Mouse (Mus musculus): Measurements from ENCODE around the gene Sdsl. TPM values are rescaled to one million over a fixed set of nuclear protein-coding genes. Genes with fewer than 3 reads are reported as not detected.
A peak's percentile ranks its signal among the peaks of the same experiment; 100 is the strongest.

Sdsl gene
- polyA plus RNA-seq, 1 experiment from 2014 or later = 18.1 TPM

DNA sequence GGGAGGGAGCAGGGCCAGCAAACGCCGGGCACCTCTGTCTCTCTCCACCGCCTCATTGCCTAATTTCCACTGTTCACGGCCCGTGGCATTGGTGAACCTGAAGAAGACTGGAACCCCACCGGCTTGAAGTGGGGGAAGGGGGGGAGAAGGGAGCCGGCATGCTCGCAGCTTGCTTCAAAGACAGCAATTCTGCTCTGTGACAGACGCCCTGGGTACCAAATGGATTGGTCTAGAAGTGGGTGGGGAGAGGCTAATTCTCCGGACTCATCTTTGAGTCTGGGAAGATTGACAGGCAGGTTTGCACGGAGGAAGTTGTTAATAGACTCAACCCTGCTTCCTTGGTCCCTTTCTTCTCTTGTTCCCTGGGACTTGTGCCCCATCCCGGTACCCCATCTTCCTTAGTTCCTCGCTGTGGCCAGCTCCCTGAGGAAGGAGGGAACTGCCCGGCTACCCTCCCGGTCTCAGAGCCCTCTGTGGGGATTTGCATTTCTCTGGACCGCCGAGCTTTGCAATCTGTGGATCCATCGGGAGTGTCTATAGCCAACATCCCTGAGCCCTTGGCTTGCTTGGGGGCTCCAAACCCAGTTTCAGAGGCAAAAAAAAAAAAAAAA, 35.6 kb downstream of the Sdsl start:
- no peak for ATAC-seq (replicated peaks; ENCODE audit: extremely low read depth, insufficient read depth, low FRiP score)
- peaks cover 91% of the 10 kb centered on the region for H3K27me3 ChIP-seq (ENCODE audit: control insufficient read depth, insufficient read depth, low read length)
- no peak overlapping the region for H3K27ac ChIP-seq (ENCODE audit: low read length)
- H3K4me1 ChIP-seq (ENCODE audit: control insufficient read depth, insufficient read depth, low read length) = peaks cover 7% of the 10 kb centered on the region
- H3K4me3 ChIP-seq (ENCODE audit: low read length) = no peak overlapping the region
- H3K9me3 ChIP-seq (replicated peaks; ENCODE audit: control insufficient read depth, low read length) = no peaks in the 10 kb centered on the region
- H3K36me3 ChIP-seq (ENCODE audit: control insufficient read depth, insufficient read depth) = no peaks in the 10 kb centered on the region
- no peak overlapping the region for H3K9ac ChIP-seq (ENCODE audit: low read length)
- WGBS = under 1% methylated on average over 18 of the region's 18 CpGs
- H3K4me2 ChIP-seq (ENCODE audit: low read depth, low read length) = no peak overlapping the region

DNA sequence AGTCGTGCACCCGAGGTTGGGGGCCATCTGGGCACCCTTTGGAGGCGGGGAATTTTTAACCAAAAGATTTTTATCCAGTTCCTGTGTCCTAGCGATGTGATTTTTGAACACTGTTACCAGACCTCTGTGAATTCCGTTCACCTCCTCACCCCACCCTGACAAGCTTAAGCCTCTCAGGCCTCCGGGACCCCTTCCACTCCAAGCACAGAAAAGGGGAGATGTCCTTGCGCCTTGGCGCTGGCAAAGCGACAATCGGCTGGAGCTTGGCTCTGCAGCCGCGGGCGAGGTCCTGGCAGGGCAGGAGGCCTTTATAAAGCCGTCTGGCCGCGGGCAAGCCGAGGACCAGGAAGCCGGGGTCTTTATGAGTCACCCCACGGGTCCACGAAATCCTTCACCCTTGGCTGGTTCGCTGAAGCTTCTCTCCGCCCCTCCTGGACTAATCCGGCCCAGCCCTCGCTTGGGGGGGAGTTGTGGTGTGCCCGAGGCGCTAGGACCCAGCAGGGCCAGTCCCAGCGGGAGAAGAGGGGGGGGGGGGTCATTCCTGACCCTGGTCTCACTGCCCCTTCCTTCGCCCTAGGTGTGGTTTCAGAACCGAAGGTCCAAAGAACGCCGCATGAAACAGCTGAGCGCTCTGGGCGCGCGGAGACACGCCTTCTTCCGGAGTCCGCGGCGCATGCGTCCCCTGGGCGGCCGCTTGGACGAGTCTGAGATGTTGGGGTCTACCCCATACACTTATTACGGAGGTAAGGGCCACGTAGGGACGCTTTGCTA, 36.7 kb downstream of the Sdsl start:
- no peak for ATAC-seq (replicated peaks; ENCODE audit: extremely low read depth, insufficient read depth, low FRiP score)
- Histone ChIP-seq H3K4me1 (ENCODE audit: control insufficient read depth, insufficient read depth, low read length) (peaks cover 7% of the 10 kb centered on the region), H3K4me3 (ENCODE audit: low read length) (peak overlapping the region; percentile 49), H3K36me3 (ENCODE audit: control insufficient read depth, insufficient read depth) (no peaks in the 10 kb centered on the region), H3K9me3 (replicated peaks; ENCODE audit: control insufficient read depth, low read length) (no peaks in the 10 kb centered on the region), H3K9ac (ENCODE audit: low read length) (peak overlapping the region; percentile 0; the same call in 1 of the 2 replicates), H3K27me3 (ENCODE audit: control insufficient read depth, insufficient read depth, low read length) (peaks cover 97% of the 10 kb centered on the region), H3K27ac (ENCODE audit: low read length) (no peak overlapping the region), H3K4me2 (ENCODE audit: low read depth, low read length) (peak overlapping the region; percentile 61)
- under 1% methylated on average over 46 of the region's 47 CpGs for WGBS

DNA sequence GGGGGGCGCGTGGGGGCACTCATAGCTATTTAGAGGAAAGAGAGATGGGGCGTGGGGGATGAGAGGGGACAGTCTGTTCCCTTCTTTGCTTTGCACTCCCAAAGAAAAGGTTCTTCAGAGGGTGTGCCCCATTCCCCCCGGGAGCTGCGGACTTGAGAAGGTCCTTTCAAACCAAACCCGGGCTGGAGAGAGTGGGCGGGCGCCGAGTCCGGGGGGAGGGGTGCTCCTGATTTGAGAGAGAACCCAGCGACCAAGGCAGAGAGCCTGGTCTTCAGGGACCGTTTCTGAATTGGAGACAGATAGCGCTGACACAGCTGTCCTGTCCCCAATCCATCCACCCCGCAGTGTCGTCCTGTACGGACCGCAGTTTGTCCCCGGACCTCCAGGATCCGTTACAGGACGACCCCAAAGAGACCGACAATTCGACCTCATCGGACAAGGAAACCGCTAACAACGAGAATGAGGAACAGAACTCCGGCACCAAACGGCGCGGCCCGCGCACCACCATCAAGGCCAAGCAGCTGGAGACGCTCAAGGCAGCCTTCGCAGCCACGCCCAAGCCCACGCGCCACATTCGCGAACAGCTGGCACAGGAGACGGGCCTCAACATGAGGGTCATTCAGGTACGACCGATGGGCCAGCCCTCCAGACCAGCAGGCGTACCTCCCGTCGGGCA, 37.5 kb downstream of the Sdsl start:
- Histone ChIP-seq H3K4me1 (ENCODE audit: control insufficient read depth, insufficient read depth, low read length) (peaks cover 5% of the 10 kb centered on the region), H3K27ac (ENCODE audit: low read length) (no peak overlapping the region), H3K4me2 (ENCODE audit: low read depth, low read length) (no peak overlapping the region), H3K27me3 (ENCODE audit: control insufficient read depth, insufficient read depth, low read length) (peaks cover 97% of the 10 kb centered on the region), H3K9ac (ENCODE audit: low read length) (no peak overlapping the region), H3K4me3 (ENCODE audit: low read length) (no peak overlapping the region), H3K9me3 (replicated peaks; ENCODE audit: control insufficient read depth, low read length) (no peaks in the 10 kb centered on the region), H3K36me3 (ENCODE audit: control insufficient read depth, insufficient read depth) (no peaks in the 10 kb centered on the region)
- ATAC-seq (replicated peaks; ENCODE audit: extremely low read depth, insufficient read depth, low FRiP score) = no peak
- WGBS = under 1% methylated on average over 44 of the region's 44 CpGs

GRCm38 (mm10) chr5:120434231-120434735, 38.3 kb downstream of the Sdsl start:
- WGBS = 3% methylated on average over 21 of the region's 21 CpGs
- Histone ChIP-seq H3K4me2 (ENCODE audit: low read depth, low read length) (no peak overlapping the region), H3K27ac (ENCODE audit: low read length) (no peak overlapping the region), H3K36me3 (ENCODE audit: control insufficient read depth, insufficient read depth) (no peaks in the 10 kb centered on the region), H3K27me3 (ENCODE audit: control insufficient read depth, insufficient read depth, low read length) (peaks cover 97% of the 10 kb centered on the region), H3K4me3 (ENCODE audit: low read length) (no peak overlapping the region), H3K9ac (ENCODE audit: low read length) (no peak overlapping the region), H3K9me3 (replicated peaks; ENCODE audit: control insufficient read depth, low read length) (no peaks in the 10 kb centered on the region), H3K4me1 (ENCODE audit: control insufficient read depth, insufficient read depth, low read length) (no peaks in the 10 kb centered on the region)
- no peak for ATAC-seq (replicated peaks; ENCODE audit: extremely low read depth, insufficient read depth, low FRiP score)

DNA sequence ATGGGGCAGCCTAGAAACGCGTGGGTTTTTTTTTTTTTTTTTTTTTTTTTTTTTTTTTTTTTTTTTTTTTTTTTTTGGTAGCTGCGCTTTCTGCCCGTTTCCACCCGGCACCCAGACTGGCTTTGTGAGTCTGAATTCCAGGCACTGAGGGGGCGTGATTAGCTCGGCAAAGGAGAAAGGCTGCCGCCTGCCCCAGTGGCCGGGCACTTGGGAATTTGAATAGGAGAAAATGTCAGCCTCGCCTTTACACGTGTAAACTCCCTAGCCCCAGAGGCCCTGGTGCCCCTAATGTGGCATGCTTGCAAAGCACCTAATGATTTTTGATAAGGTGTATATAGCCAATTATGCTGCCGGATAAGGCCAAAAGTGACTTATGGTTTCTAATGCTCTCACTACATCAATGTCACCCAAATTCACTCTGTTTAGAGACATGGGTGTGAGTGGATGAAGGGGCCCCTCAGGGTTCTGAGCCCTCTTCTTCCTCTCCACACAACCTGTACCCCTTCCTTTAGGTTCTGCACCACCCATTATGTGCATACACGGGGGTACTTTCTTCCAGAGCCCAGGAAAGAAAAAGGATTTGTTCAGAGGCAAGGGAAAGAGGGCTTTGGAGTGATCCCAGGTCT, 39.4 kb downstream of the Sdsl start:
- Histone ChIP-seq H3K4me2 (ENCODE audit: low read depth, low read length) (no peak overlapping the region), H3K9ac (ENCODE audit: low read length) (no peak overlapping the region), H3K27ac (ENCODE audit: low read length) (no peak overlapping the region), H3K9me3 (replicated peaks; ENCODE audit: control insufficient read depth, low read length) (no peaks in the 10 kb centered on the region), H3K4me1 (ENCODE audit: control insufficient read depth, insufficient read depth, low read length) (no peaks in the 10 kb centered on the region), H3K36me3 (ENCODE audit: control insufficient read depth, insufficient read depth) (no peaks in the 10 kb centered on the region), H3K27me3 (ENCODE audit: control insufficient read depth, insufficient read depth, low read length) (peaks cover 96% of the 10 kb centered on the region), H3K4me3 (ENCODE audit: low read length) (no peak overlapping the region)
- ATAC-seq (replicated peaks; ENCODE audit: extremely low read depth, insufficient read depth, low FRiP score) = no peak
- WGBS = 3% methylated on average over 13 of the region's 13 CpGs

DNA sequence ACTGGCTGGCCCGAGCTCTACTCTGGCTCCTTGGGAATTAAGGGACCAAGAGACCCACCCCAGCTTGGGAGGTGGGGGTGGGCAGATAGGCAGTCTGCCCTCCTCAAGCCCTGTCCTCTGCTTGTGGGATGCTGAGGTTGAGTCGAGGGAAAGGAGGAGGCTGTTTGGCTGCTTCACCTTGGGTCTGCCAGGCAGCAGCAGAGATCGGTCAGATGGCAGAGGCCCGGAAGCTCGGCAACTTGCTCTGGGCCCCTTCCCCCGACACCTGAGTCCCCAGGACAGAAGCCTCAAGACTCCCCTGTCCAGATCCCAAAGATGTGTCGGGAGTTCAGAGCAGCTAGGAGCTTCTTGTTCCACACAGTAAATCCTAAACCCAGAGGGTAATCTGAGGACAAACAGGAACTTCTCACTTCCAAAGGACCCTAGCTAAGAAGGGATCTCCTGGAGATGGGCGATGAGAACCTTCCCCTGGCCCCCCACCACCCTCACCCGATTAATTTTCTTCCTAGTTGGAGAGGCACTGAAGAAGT, 40.1 kb downstream of the Sdsl start:
- no peak overlapping the region for H3K9ac ChIP-seq (ENCODE audit: low read length)
- no peaks in the 10 kb centered on the region for H3K36me3 ChIP-seq (ENCODE audit: control insufficient read depth, insufficient read depth)
- no peaks in the 10 kb centered on the region for H3K9me3 ChIP-seq (replicated peaks; ENCODE audit: control insufficient read depth, low read length)
- no peak for ATAC-seq (replicated peaks; ENCODE audit: extremely low read depth, insufficient read depth, low FRiP score)
- H3K27me3 ChIP-seq (ENCODE audit: control insufficient read depth, insufficient read depth, low read length) = peaks cover 96% of the 10 kb centered on the region
- no peaks in the 10 kb centered on the region for H3K4me1 ChIP-seq (ENCODE audit: control insufficient read depth, insufficient read depth, low read length)
- 3% methylated on average over 9 of the region's 9 CpGs for WGBS
- no peak overlapping the region for H3K4me3 ChIP-seq (ENCODE audit: low read length)
- H3K27ac ChIP-seq (ENCODE audit: low read length) = no peak overlapping the region
- H3K4me2 ChIP-seq (ENCODE audit: low read depth, low read length) = no peak overlapping the region

- Histone ChIP-seq H3K4me1 (ENCODE audit: control insufficient read depth, insufficient read depth, low read length) (no peaks in the 10 kb centered on the region), H3K4me3 (ENCODE audit: low read length) (peak within 1 kb of the TSS; percentile 10; the same call in 1 of the 2 replicates), H3K36me3 (ENCODE audit: control insufficient read depth, insufficient read depth) (no peaks in the 10 kb centered on the region), H3K27me3 (ENCODE audit: control insufficient read depth, insufficient read depth, low read length) (peaks cover 96% of the 10 kb centered on the region), H3K9me3 (replicated peaks; ENCODE audit: control insufficient read depth, low read length) (no peaks in the 10 kb centered on the region), H3K4me2 (ENCODE audit: low read depth, low read length) (no peak within 1 kb of the TSS), H3K9ac (ENCODE audit: low read length) (no peak within 1 kb of the TSS), H3K27ac (ENCODE audit: low read length) (no peak within 1 kb of the TSS)
- no peak for ATAC-seq (replicated peaks; ENCODE audit: extremely low read depth, insufficient read depth, low FRiP score)
- under 1% methylated on average over 69 of the region's 69 CpGs for WGBS
These were observed 40.7 kb downstream of the Sdsl start, which contains the start of gene Lhx5 for GRCm38 (mm10) chr5:120431649-120432485. Gene Lhx5, plus strand, starts transcription at chr5:120431699.

DNA sequence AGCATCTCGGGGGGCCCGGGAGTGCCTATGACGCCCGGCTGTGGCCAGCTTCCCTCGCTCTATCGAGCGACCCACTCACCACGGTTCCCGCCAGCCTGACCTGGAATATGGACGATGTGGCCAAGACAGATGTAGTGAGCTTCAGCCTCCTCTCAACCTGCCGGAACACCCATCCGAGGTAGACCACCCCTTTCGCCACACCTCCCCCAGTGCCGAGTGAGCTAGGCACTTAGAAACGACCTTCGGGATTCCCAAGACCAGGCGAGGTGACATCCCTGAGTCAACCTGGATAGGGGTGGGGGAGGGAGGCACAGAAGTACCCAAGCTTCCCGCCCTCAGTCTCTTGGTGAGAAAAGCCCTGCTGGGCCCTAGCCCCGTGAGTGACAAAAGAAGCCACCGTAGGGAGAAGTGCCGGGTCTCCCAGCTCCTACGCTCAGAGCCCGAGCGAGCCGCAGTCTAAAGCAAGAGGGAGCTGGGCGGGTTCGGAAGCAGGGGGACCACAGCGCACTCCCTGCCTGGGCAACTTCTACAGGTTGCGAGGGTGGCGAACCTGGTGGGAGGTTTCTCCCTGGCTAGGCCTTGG, 41.5 kb downstream of the Sdsl start:
- WGBS = 2% methylated on average over 30 of the region's 30 CpGs
- no peak for ATAC-seq (replicated peaks; ENCODE audit: extremely low read depth, insufficient read depth, low FRiP score)
- H3K4me3 ChIP-seq (ENCODE audit: low read length) = no peak overlapping the region
- H3K27ac ChIP-seq (ENCODE audit: low read length) = no peak overlapping the region
- no peaks in the 10 kb centered on the region for H3K36me3 ChIP-seq (ENCODE audit: control insufficient read depth, insufficient read depth)
- no peaks in the 10 kb centered on the region for H3K4me1 ChIP-seq (ENCODE audit: control insufficient read depth, insufficient read depth, low read length)
- no peak overlapping the region for H3K4me2 ChIP-seq (ENCODE audit: low read depth, low read length)
- no peak overlapping the region for H3K9ac ChIP-seq (ENCODE audit: low read length)
- peaks cover 96% of the 10 kb centered on the region for H3K27me3 ChIP-seq (ENCODE audit: control insufficient read depth, insufficient read depth, low read length)
- no peaks in the 10 kb centered on the region for H3K9me3 ChIP-seq (replicated peaks; ENCODE audit: control insufficient read depth, low read length)
